Mouse (Mus musculus) MEL (cell line): Measurements from ENCODE around the gene Msantd3. TPM values are rescaled to one million over a fixed set of nuclear protein-coding genes. Genes with fewer than 3 reads are reported as not detected.

ENCODE experiments used
- DNase-seq: peaks from one replicate; pipeline ENCODE4 v3.0.0; 2011; ENCODE audit warnings: low read depth, low spot score
- H3K27ac ChIP-seq: 2 replicates; pipeline ENCODE4 v1.5.1; 2012; ENCODE audit warnings: low read depth, mild to moderate bottlenecking, control low read depth, low read length, moderate library complexity; ENCODE audit not compliant: control insufficient read depth
- H3K27me3 ChIP-seq, 2 experiments: fragments of 150-350 bp in 1 of 2; sonication (generic) in 1 of 2; 2 replicates each; pipeline ENCODE4 v1.6.1; 2012; ENCODE audit warnings: low read length in 2 of 2, mild to moderate bottlenecking in 2 of 2, improper control_type of control experiment in 1 of 2, moderate library complexity in 1 of 2; ENCODE audit not compliant: insufficient read depth in 2 of 2, control insufficient read depth in 1 of 2
- H3K36me3 ChIP-seq, 2 experiments: 2 replicates each; pipeline ENCODE4 v1.6.1; 2012 to 2014; ENCODE audit warnings: low read length in 2 of 2, improper control_type of control experiment in 1 of 2, inconsistent platforms in 1 of 2, mild to moderate bottlenecking in 1 of 2; ENCODE audit not compliant: insufficient read depth in 2 of 2, control insufficient read depth in 1 of 2
- H3K4me1 ChIP-seq, 2 experiments: fragments of 150-350 bp in 1 of 2; sonication (generic) in 1 of 2; 2 replicates each; pipeline ENCODE4 v1.6.1; 2012; ENCODE audit warnings: low read length in 2 of 2, improper control_type of control experiment in 1 of 2, mild to moderate bottlenecking in 1 of 2; ENCODE audit not compliant: insufficient read depth in 2 of 2, control insufficient read depth in 1 of 2
- H3K4me3 ChIP-seq, 2 experiments: fragments of 150-350 bp in 1 of 2; sonication (generic) in 1 of 2; 2 replicates each; pipeline ENCODE4 v1.5.1; 2012; ENCODE audit warnings: low read depth in 2 of 2, low read length in 2 of 2, mild to moderate bottlenecking in 2 of 2, moderate library complexity in 2 of 2, control low read depth in 1 of 2, improper control_type of control experiment in 1 of 2; ENCODE audit not compliant: control insufficient read depth in 1 of 2, insufficient read depth in 1 of 2
- H3K79me2 ChIP-seq: 2 replicates; pipeline ENCODE4 v1.6.1; 2012; ENCODE audit warnings: mild to moderate bottlenecking, low read length, moderate library complexity; ENCODE audit not compliant: control insufficient read depth, poor library complexity, insufficient read depth
- H3K9ac ChIP-seq: 2 replicates; pipeline ENCODE4 v1.6.1; 2012; ENCODE audit warnings: low read depth, mild to moderate bottlenecking, control low read depth, low read length, moderate library complexity; ENCODE audit not compliant: control insufficient read depth, poor library complexity, severe bottlenecking
- H3K9me3 ChIP-seq: fragments of 150-350 bp; sonication (generic); replicated peaks from 2 replicates; pipeline ENCODE4 v1.6.1; 2012; ENCODE audit warnings: mild to moderate bottlenecking, low read length, improper control_type of control experiment, moderate library complexity; ENCODE audit not compliant: insufficient read depth
- BHLHE40 ChIP-seq: IDR thresholded peaks from 2 replicates; pipeline ENCODE4 v1.6.1; 2012; ENCODE audit warnings: low read depth, mild to moderate bottlenecking, inconsistent platforms, low read length, improper control_type of control experiment, borderline replicate concordance
- CTCF ChIP-seq, 3 experiments: IDR thresholded peaks in 2 of 3; conservative IDR thresholded peaks in 1 of 3; 2 replicates each; pipeline ENCODE4 v1.5.1; 2011 to 2012; ENCODE audit warnings: low read length in 3 of 3, low read depth in 2 of 3, mild to moderate bottlenecking in 2 of 3, improper control_type of control experiment in 1 of 3, inconsistent platforms in 1 of 3, mixed read lengths in 1 of 3, moderate library complexity in 1 of 3; ENCODE audit not compliant: control insufficient read depth in 1 of 3, insufficient read depth in 1 of 3, poor library complexity in 1 of 3, severe bottlenecking in 1 of 3
- ELF1 ChIP-seq: IDR thresholded peaks from 2 replicates; pipeline ENCODE4 v1.6.1; 2014; ENCODE audit warnings: low read depth, mild to moderate bottlenecking, inconsistent platforms, low read length, improper control_type of control experiment, moderate library complexity
- GABPA ChIP-seq: IDR thresholded peaks from 2 replicates; pipeline ENCODE4 v1.6.1; 2012; ENCODE audit warnings: low read depth, mild to moderate bottlenecking, inconsistent platforms, low read length, improper control_type of control experiment, moderate library complexity
- GATA1 ChIP-seq: IDR thresholded peaks from 2 replicates; pipeline ENCODE4 v1.6.1; 2011; ENCODE audit warnings: low read depth, low read length, improper control_type of control experiment
- JUND ChIP-seq: IDR thresholded peaks from 2 replicates; pipeline ENCODE4 v1.6.1; 2011; ENCODE audit warnings: low read depth, mild to moderate bottlenecking, improper control_type of control experiment, low read length
- MAZ ChIP-seq: IDR thresholded peaks from 2 replicates; pipeline ENCODE4 v1.6.1; 2012; ENCODE audit warnings: low read depth, mild to moderate bottlenecking, inconsistent platforms, low read length, improper control_type of control experiment
- MYB ChIP-seq: IDR thresholded peaks from 2 replicates; pipeline ENCODE4 v1.6.1; 2011; ENCODE audit warnings: mild to moderate bottlenecking, low read depth, low read length, improper control_type of control experiment
- POLR2A ChIP-seq, 2 experiments: IDR thresholded peaks; 2 replicates each; pipeline ENCODE4 v1.6.1; 2011 to 2012; ENCODE audit warnings: low read length in 2 of 2, mild to moderate bottlenecking in 2 of 2, control low read depth in 1 of 2, improper control_type of control experiment in 1 of 2, low read depth in 1 of 2, moderate library complexity in 1 of 2; ENCODE audit not compliant: control insufficient read depth in 1 of 2, insufficient read depth in 1 of 2, poor library complexity in 1 of 2
- POLR2AphosphoS2 ChIP-seq: IDR thresholded peaks from 2 replicates; pipeline ENCODE4 v1.6.1; 2011; ENCODE audit warnings: low read length, improper control_type of control experiment
- POLR2AphosphoS5 ChIP-seq: IDR thresholded peaks from 2 replicates; pipeline ENCODE4 v1.6.1; 2012; ENCODE audit warnings: low read depth, borderline replicate concordance, mild to moderate bottlenecking, inconsistent platforms, low read length, moderate library complexity, mixed read lengths
- RCOR1 ChIP-seq: IDR thresholded peaks from 2 replicates; pipeline ENCODE4 v1.6.1; 2012; ENCODE audit warnings: low read depth, mild to moderate bottlenecking, inconsistent platforms, low read length, improper control_type of control experiment
- SMC3 ChIP-seq: IDR thresholded peaks from 2 replicates; pipeline ENCODE4 v1.6.1; 2011; ENCODE audit warnings: low read depth, low read length, improper control_type of control experiment
- TAL1 ChIP-seq: IDR thresholded peaks from 2 replicates; pipeline ENCODE4 v1.6.1; 2012; ENCODE audit warnings: mild to moderate bottlenecking, inconsistent platforms, low read length, moderate library complexity, mixed read lengths
- TBP ChIP-seq: IDR thresholded peaks from 2 replicates; pipeline ENCODE4 v1.8.0; 2011; ENCODE audit warnings: low read depth, low read length, improper control_type of control experiment
- TCF12 ChIP-seq: IDR thresholded peaks from 2 replicates; pipeline ENCODE4 v1.6.1; 2014; ENCODE audit warnings: low read depth, mild to moderate bottlenecking, inconsistent platforms, low read length, improper control_type of control experiment, moderate library complexity
- UBTF ChIP-seq: IDR thresholded peaks from 2 replicates; pipeline ENCODE4 v1.6.1; 2012; ENCODE audit warnings: low read depth, mild to moderate bottlenecking, inconsistent platforms, low read length, improper control_type of control experiment, moderate library complexity, borderline replicate concordance; ENCODE audit not compliant: insufficient read depth
- USF1 ChIP-seq: IDR thresholded peaks from 2 replicates; pipeline ENCODE4 v1.6.1; 2014; ENCODE audit warnings: low read depth, mild to moderate bottlenecking, inconsistent platforms, low read length, improper control_type of control experiment, moderate library complexity
- USF2 ChIP-seq, 2 experiments: IDR thresholded peaks; 2 replicates each; pipeline ENCODE4 v1.6.1; 2011 to 2012; ENCODE audit warnings: improper control_type of control experiment in 2 of 2, low read length in 2 of 2, borderline replicate concordance in 1 of 2, inconsistent platforms in 1 of 2, low read depth in 1 of 2, mild to moderate bottlenecking in 1 of 2; ENCODE audit not compliant: insufficient read depth in 1 of 2
- ZC3H11A ChIP-seq: IDR thresholded peaks from 2 replicates; pipeline ENCODE4 v1.6.1; 2012; ENCODE audit warnings: low read depth, mild to moderate bottlenecking, inconsistent platforms, low read length, improper control_type of control experiment
- ZKSCAN1 ChIP-seq: IDR thresholded peaks from 2 replicates; pipeline ENCODE4 v1.6.1; 2012; ENCODE audit warnings: low read depth, mild to moderate bottlenecking, inconsistent platforms, low read length, improper control_type of control experiment, moderate library complexity
- polyA plus RNA-seq, 2 experiments: library from polyadenylated mRNA; stranded (reverse) in 1 of 2; unstranded in 1 of 2; fragments of >175 nt in 1 of 2; fragments of >200 nt in 1 of 2; gene quantifications; 2 replicates each; pipeline versions ENCODE4 v1.2.1 to v1.2.4; 2012; ENCODE audit warnings: low replicate concordance in 2 of 2, low read depth in 1 of 2; ENCODE audit not compliant: insufficient read length in 2 of 2, insufficient read depth in 1 of 2, missing spikeins in 1 of 2
- total RNA-seq: library from RNA; depleted of rRNA; stranded (reverse); fragments of 300-350 nt; gene quantifications from 2 replicates; pipeline ENCODE4 v1.2.3, GENCODE M21; 2012

The Msantd3 gene
- total and polyA plus RNA-seq, 3 experiments, result not detected

DNA sequence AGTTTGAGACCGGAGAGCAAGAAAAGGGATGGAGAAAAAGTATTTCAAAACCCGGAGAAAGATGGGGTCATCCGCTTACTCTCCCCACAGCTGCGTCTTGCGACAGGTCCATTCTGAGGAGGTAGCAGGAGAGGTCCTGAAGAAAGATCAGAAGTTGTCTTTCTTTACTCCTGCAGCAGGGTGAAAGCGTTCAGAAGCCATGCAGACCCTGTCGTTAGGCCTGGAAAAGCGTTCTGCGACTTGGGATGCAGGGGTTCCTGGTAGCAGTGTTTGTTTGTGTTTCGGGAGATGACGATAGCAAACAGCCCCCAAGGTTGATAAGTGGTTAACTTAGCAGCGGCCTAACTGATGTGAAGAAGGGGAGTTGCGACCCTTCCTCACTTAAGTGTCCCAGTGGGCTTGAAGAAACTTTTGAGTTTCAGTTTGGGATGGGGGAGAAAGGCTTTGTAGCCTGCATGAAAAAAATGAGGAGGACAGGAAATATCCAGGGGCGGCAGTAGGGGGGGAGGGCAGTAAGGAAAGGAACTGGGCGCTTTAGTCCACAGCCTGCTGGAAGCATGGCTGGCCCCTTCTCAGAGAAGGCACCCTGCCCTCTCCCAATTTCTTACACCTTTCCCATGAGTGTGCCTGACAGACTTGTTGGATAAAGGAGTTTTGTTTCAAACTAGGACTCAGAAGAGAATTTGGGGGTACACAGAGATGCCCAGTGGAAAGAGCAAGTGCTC is 2.0 kb downstream of the Msantd3 start:
- no peak for DNase-seq
- no peak overlapping the region for H3K9ac ChIP-seq
- H3K27me3 ChIP-seq, result no peaks in the 10 kb centered on the region
- H3K4me3 ChIP-seq, result no peak overlapping the region
- H3K36me3 ChIP-seq, result no peaks in the 10 kb centered on the region
- H3K79me2 ChIP-seq, result no peaks in the 10 kb centered on the region
- H3K4me1 ChIP-seq, result no peaks in the 10 kb centered on the region
- TF ChIP-seq MYB, result no peak
- TF ChIP-seq RCOR1, result no peak
- TF ChIP-seq POLR2AphosphoS2, result no peak
- no peak for TF ChIP-seq CTCF (IDR thresholded peaks at IDR 0.05 in 2 of 3, conservative IDR thresholded peaks at IDR 0.05 in 1 of 3; ENCODE audit: control insufficient read depth in 1 of 3, insufficient read depth in 1 of 3, low read depth in 2 of 3, low read length in 3 of 3, poor library complexity in 1 of 3, severe bottlenecking in 1 of 3)
- no peak for TF ChIP-seq USF1
- no peaks in the 10 kb centered on the region for H3K9me3 ChIP-seq
- H3K27ac ChIP-seq, result no peak overlapping the region

DNA sequence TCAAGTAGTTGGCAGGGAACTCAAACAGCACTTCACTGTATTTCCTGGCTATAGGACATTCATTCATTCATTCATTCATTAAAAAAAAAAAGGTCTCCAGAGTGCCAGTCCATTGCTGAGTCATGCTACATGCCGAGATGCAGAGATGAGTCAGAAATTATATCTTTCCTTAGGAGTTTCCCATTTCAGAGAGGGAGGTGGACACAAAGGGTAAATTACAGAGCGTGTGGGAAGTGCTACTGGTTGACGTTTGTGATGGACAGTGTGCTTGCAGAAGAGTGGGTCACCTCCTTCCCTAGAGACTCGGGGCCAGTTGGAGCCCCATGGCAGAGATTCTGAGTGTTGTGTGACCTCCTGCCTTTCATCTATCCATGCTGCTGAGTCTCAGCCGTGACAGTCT is 2.6 kb downstream of the Msantd3 start:
- Histone ChIP-seq H3K36me3 (no peaks in the 10 kb centered on the region), H3K4me3 (no peak overlapping the region), H3K9ac (no peak overlapping the region), H3K79me2 (no peaks in the 10 kb centered on the region), H3K27ac (no peak overlapping the region), H3K4me1 (no peaks in the 10 kb centered on the region), H3K9me3 (no peaks in the 10 kb centered on the region), H3K27me3 (no peaks in the 10 kb centered on the region)
- DNase-seq, result no peak
- no peak for TF ChIP-seq ZKSCAN1
- no peak for TF ChIP-seq JUND
- TF ChIP-seq TAL1, result no peak
- TF ChIP-seq ZC3H11A, result no peak
- no peak for TF ChIP-seq ELF1
- no peak for TF ChIP-seq TCF12
- TF ChIP-seq POLR2A (IDR thresholded peaks at IDR 0.05; ENCODE audit: control insufficient read depth in 1 of 2, insufficient read depth in 1 of 2, low read depth in 1 of 2, low read length in 2 of 2, poor library complexity in 1 of 2), result no peak
- no peak for TF ChIP-seq RCOR1
- TF ChIP-seq UBTF, result no peak
- TF ChIP-seq MYB, result no peak
- no peak for TF ChIP-seq TBP
- TF ChIP-seq CTCF (IDR thresholded peaks at IDR 0.05 in 2 of 3, conservative IDR thresholded peaks at IDR 0.05 in 1 of 3; ENCODE audit: control insufficient read depth in 1 of 3, insufficient read depth in 1 of 3, low read depth in 2 of 3, low read length in 3 of 3, poor library complexity in 1 of 3, severe bottlenecking in 1 of 3), result no peak
- TF ChIP-seq USF2 (IDR thresholded peaks at IDR 0.05; ENCODE audit: borderline replicate concordance in 1 of 2, insufficient read depth in 1 of 2, low read depth in 1 of 2, low read length in 2 of 2), result no peak
- TF ChIP-seq SMC3, result no peak
- no peak for TF ChIP-seq MAZ
- TF ChIP-seq GABPA, result no peak
- TF ChIP-seq BHLHE40, result no peak
- TF ChIP-seq GATA1, result no peak
- no peak for TF ChIP-seq POLR2AphosphoS5
